Mouse (Mus musculus) MEL (cell line): ENCODE data around the gene Sec16a. TPM values are rescaled to one million over a fixed set of nuclear protein-coding genes. Genes with fewer than 3 reads are reported as not detected.

Experiments used
- DNase-seq: peaks from one replicate; pipeline ENCODE4 v3.0.0; 2011; ENCODE audit warnings: low read depth, low spot score
- H3K27ac ChIP-seq: 2 replicates; pipeline ENCODE4 v1.5.1; 2012; ENCODE audit warnings: low read depth, mild to moderate bottlenecking, control low read depth, low read length, moderate library complexity; ENCODE audit not compliant: control insufficient read depth
- H3K27me3 ChIP-seq, 2 experiments: fragments of 150-350 bp in 1 of 2; sonication (generic) in 1 of 2; 2 replicates each; pipeline ENCODE4 v1.6.1; 2012; ENCODE audit warnings: low read length in 2 of 2, mild to moderate bottlenecking in 2 of 2, improper control_type of control experiment in 1 of 2, moderate library complexity in 1 of 2; ENCODE audit not compliant: insufficient read depth in 2 of 2, control insufficient read depth in 1 of 2
- H3K36me3 ChIP-seq, 2 experiments: 2 replicates each; pipeline ENCODE4 v1.6.1; 2012 to 2014; ENCODE audit warnings: low read length in 2 of 2, improper control_type of control experiment in 1 of 2, inconsistent platforms in 1 of 2, mild to moderate bottlenecking in 1 of 2; ENCODE audit not compliant: insufficient read depth in 2 of 2, control insufficient read depth in 1 of 2
- H3K4me1 ChIP-seq, 2 experiments: fragments of 150-350 bp in 1 of 2; sonication (generic) in 1 of 2; 2 replicates each; pipeline ENCODE4 v1.6.1; 2012; ENCODE audit warnings: low read length in 2 of 2, improper control_type of control experiment in 1 of 2, mild to moderate bottlenecking in 1 of 2; ENCODE audit not compliant: insufficient read depth in 2 of 2, control insufficient read depth in 1 of 2
- H3K4me3 ChIP-seq, 2 experiments: fragments of 150-350 bp in 1 of 2; sonication (generic) in 1 of 2; 2 replicates each; pipeline ENCODE4 v1.5.1; 2012; ENCODE audit warnings: low read depth in 2 of 2, low read length in 2 of 2, mild to moderate bottlenecking in 2 of 2, moderate library complexity in 2 of 2, control low read depth in 1 of 2, improper control_type of control experiment in 1 of 2; ENCODE audit not compliant: control insufficient read depth in 1 of 2, insufficient read depth in 1 of 2
- H3K79me2 ChIP-seq: 2 replicates; pipeline ENCODE4 v1.6.1; 2012; ENCODE audit warnings: mild to moderate bottlenecking, low read length, moderate library complexity; ENCODE audit not compliant: control insufficient read depth, poor library complexity, insufficient read depth
- H3K9ac ChIP-seq: 2 replicates; pipeline ENCODE4 v1.6.1; 2012; ENCODE audit warnings: low read depth, mild to moderate bottlenecking, control low read depth, low read length, moderate library complexity; ENCODE audit not compliant: control insufficient read depth, poor library complexity, severe bottlenecking
- H3K9me3 ChIP-seq: fragments of 150-350 bp; sonication (generic); replicated peaks from 2 replicates; pipeline ENCODE4 v1.6.1; 2012; ENCODE audit warnings: mild to moderate bottlenecking, low read length, improper control_type of control experiment, moderate library complexity; ENCODE audit not compliant: insufficient read depth
- BHLHE40 ChIP-seq: IDR thresholded peaks from 2 replicates; pipeline ENCODE4 v1.6.1; 2012; ENCODE audit warnings: low read depth, mild to moderate bottlenecking, inconsistent platforms, low read length, improper control_type of control experiment, borderline replicate concordance
- E2F4 ChIP-seq: IDR thresholded peaks from 2 replicates; pipeline ENCODE4 v1.6.1; 2011; ENCODE audit warnings: low read depth, low read length, improper control_type of control experiment, borderline replicate concordance
- HCFC1 ChIP-seq: IDR thresholded peaks from 2 replicates; pipeline ENCODE4 v1.6.1; 2012; ENCODE audit warnings: low read depth, mild to moderate bottlenecking, inconsistent platforms, low read length, improper control_type of control experiment, moderate library complexity
- KAT2A ChIP-seq: conservative IDR thresholded peaks from 2 replicates; pipeline ENCODE4 v1.6.1; 2012; ENCODE audit warnings: low read depth, low read length, improper control_type of control experiment, inconsistent platforms
- MAX ChIP-seq: IDR thresholded peaks from 2 replicates; pipeline ENCODE4 v1.6.1; 2011; ENCODE audit warnings: low read length, improper control_type of control experiment
- MEF2A ChIP-seq: IDR thresholded peaks from 2 replicates; pipeline ENCODE4 v1.6.1; 2014; ENCODE audit warnings: low read depth, mild to moderate bottlenecking, inconsistent platforms, low read length, improper control_type of control experiment; ENCODE audit not compliant: poor library complexity, insufficient replicate concordance, severe bottlenecking; ENCODE audit errors: extremely low read depth
- MYC ChIP-seq: IDR thresholded peaks from 2 replicates; pipeline ENCODE4 v1.6.1; 2011; ENCODE audit warnings: low read depth, mild to moderate bottlenecking, low read length, improper control_type of control experiment, moderate library complexity
- POLR2AphosphoS2 ChIP-seq: IDR thresholded peaks from 2 replicates; pipeline ENCODE4 v1.6.1; 2011; ENCODE audit warnings: low read length, improper control_type of control experiment
- POLR2AphosphoS5 ChIP-seq: IDR thresholded peaks from 2 replicates; pipeline ENCODE4 v1.6.1; 2012; ENCODE audit warnings: low read depth, borderline replicate concordance, mild to moderate bottlenecking, inconsistent platforms, low read length, moderate library complexity, mixed read lengths
- RCOR1 ChIP-seq: IDR thresholded peaks from 2 replicates; pipeline ENCODE4 v1.6.1; 2012; ENCODE audit warnings: low read depth, mild to moderate bottlenecking, inconsistent platforms, low read length, improper control_type of control experiment
- SMC3 ChIP-seq: IDR thresholded peaks from 2 replicates; pipeline ENCODE4 v1.6.1; 2011; ENCODE audit warnings: low read depth, low read length, improper control_type of control experiment
- TAL1 ChIP-seq: IDR thresholded peaks from 2 replicates; pipeline ENCODE4 v1.6.1; 2012; ENCODE audit warnings: mild to moderate bottlenecking, inconsistent platforms, low read length, moderate library complexity, mixed read lengths
- UBTF ChIP-seq: IDR thresholded peaks from 2 replicates; pipeline ENCODE4 v1.6.1; 2012; ENCODE audit warnings: low read depth, mild to moderate bottlenecking, inconsistent platforms, low read length, improper control_type of control experiment, moderate library complexity, borderline replicate concordance; ENCODE audit not compliant: insufficient read depth
- ZC3H11A ChIP-seq: IDR thresholded peaks from 2 replicates; pipeline ENCODE4 v1.6.1; 2012; ENCODE audit warnings: low read depth, mild to moderate bottlenecking, inconsistent platforms, low read length, improper control_type of control experiment
- ZMIZ1 ChIP-seq: IDR thresholded peaks from 2 replicates; pipeline ENCODE4 v1.6.1; 2012; ENCODE audit warnings: low read depth, mild to moderate bottlenecking, inconsistent platforms, low read length, improper control_type of control experiment, moderate library complexity
- polyA plus RNA-seq, 2 experiments: library from polyadenylated mRNA; stranded (reverse) in 1 of 2; unstranded in 1 of 2; fragments of >175 nt in 1 of 2; fragments of >200 nt in 1 of 2; gene quantifications; 2 replicates each; pipeline versions ENCODE4 v1.2.1 to v1.2.4; 2012; ENCODE audit warnings: low replicate concordance in 2 of 2, low read depth in 1 of 2; ENCODE audit not compliant: insufficient read length in 2 of 2, insufficient read depth in 1 of 2, missing spikeins in 1 of 2
- total RNA-seq: library from RNA; depleted of rRNA; stranded (reverse); fragments of 300-350 nt; gene quantifications from 2 replicates; pipeline ENCODE4 v1.2.3, GENCODE M21; 2012

The Sec16a gene
- total and polyA plus RNA-seq, 3 experiments: 20.3 to 38.0 TPM; not detected in 1

- no peak for DNase-seq
- TF ChIP-seq POLR2AphosphoS5: no peak
- TF ChIP-seq SMC3: no peak
- TF ChIP-seq ZC3H11A: no peak
- no peak for TF ChIP-seq RCOR1
- TF ChIP-seq BHLHE40: no peak
- no peak for TF ChIP-seq TAL1
- no peak for TF ChIP-seq MAX
- no peak for TF ChIP-seq HCFC1
- no peak for TF ChIP-seq MYC
- TF ChIP-seq MEF2A: no peak
- no peak for TF ChIP-seq E2F4
- no peak for TF ChIP-seq POLR2AphosphoS2
- no peak for TF ChIP-seq UBTF
- TF ChIP-seq KAT2A: no peak
- Histone ChIP-seq H3K27me3 (no peaks in the 10 kb centered on the region), H3K27ac (no peak overlapping the region), H3K4me1 (peaks cover 0 to 6% of the 10 kb centered on the region in 2 experiments; a peak in 2 of 4 replicates), H3K79me2 (peaks cover 5% of the 10 kb centered on the region), H3K36me3 (peaks cover 0 to 2% of the 10 kb centered on the region in 2 experiments; a peak in 2 of 4 replicates), H3K4me3 (no peak overlapping the region), H3K9ac (no peak overlapping the region), H3K9me3 (no peaks in the 10 kb centered on the region)
These were observed 42.8 kb downstream of the Sec16a start for GRCm38 (mm10) chr2:26402265-26402664.

GRCm38 (mm10) chr2:26401023-26401422, 44.0 kb downstream of the Sec16a start:
- no peak for DNase-seq
- H3K9me3 ChIP-seq: no peaks in the 10 kb centered on the region
- H3K27me3 ChIP-seq: no peaks in the 10 kb centered on the region
- no peaks in the 10 kb centered on the region; the same call in none of the 2 replicates for H3K79me2 ChIP-seq
- peaks cover 0 to 8% of the 10 kb centered on the region in 2 experiments; a peak in 2 of 4 replicates for H3K36me3 ChIP-seq
- H3K4me3 ChIP-seq: no peak overlapping the region
- H3K9ac ChIP-seq: no peak overlapping the region
- H3K4me1 ChIP-seq: no peaks in the 10 kb centered on the region; a peak in 1 of 4 replicates
- no peak overlapping the region for H3K27ac ChIP-seq
- no peak for TF ChIP-seq KAT2A
- no peak for TF ChIP-seq MYC
- no peak for TF ChIP-seq ZMIZ1
